Comparison of ENCODE assay signal across 8 mouse cellular contexts in genomic region chr9:122293865-122294241, GRCm38 (mm10). TPM values are rescaled to one million over a fixed set of nuclear protein-coding genes. Genes with fewer than 3 reads are reported as not detected.
A peak's percentile ranks its signal among the peaks of the same experiment; 100 is the strongest.
DNase-seq lines count a peak whose midpoint lies in the region; ATAC-seq and TF ChIP-seq lines count a peak whose summit lies in the region.

No protein-coding gene starts in this region.

- TF ChIP-seq EP300 in MEL (IDR thresholded peaks at IDR 0.05; ENCODE audit: low read depth in 1 of 2, low read length in 2 of 2), result no peak

- H3K79me2 ChIP-seq in MEL (ENCODE audit: control insufficient read depth, insufficient read depth, low read length, poor library complexity), result no peaks in the 10 kb centered on the region; the same call in 1 of the 2 replicates

- no peak for DNase-seq in kidney, adult 2 months
- no peak for DNase-seq in kidney, postnatal 14 days
- DNase-seq in MEL (ENCODE audit: low read depth, low spot score), result no peak
- no peak for DNase-seq in frontal cortex, postnatal 10 days (ENCODE audit: low spot score in 2 of 2)
- DNase-seq in cerebellum, adult 18-20 months, result no peak

- no peak overlapping the region for H3K27ac ChIP-seq in kidney, adult 2 months (ENCODE audit: insufficient read depth, low read depth, low read length)
- no peak overlapping the region for H3K27ac ChIP-seq in MEL (ENCODE audit: control insufficient read depth, low read depth, low read length)
- peak overlapping the region; percentile 79 for H3K27ac ChIP-seq in forebrain, embryonic 15.5 days (replicated peaks)
- peak overlapping the region; percentile 71 for H3K27ac ChIP-seq in liver, embryonic 15.5 days (replicated peaks)
- peak overlapping the region; percentile 6; the same call in 1 of the 2 replicates for H3K27ac ChIP-seq in olfactory bulb, adult 2 months (ENCODE audit: insufficient read depth, low read depth, low read length)

- peak overlapping the region; percentile 82 for H3K4me3 ChIP-seq in kidney, adult 2 months (ENCODE audit: insufficient read depth, low read depth, low read length)
- H3K4me3 ChIP-seq in MEL (ENCODE audit: control insufficient read depth in 1 of 2, insufficient read depth in 1 of 2, low read depth in 2 of 2, low read length in 2 of 2), result peak overlapping the region; percentile 52 to 78
- H3K4me3 ChIP-seq in forebrain, embryonic 15.5 days, result peak overlapping the region; percentile 79
- peak overlapping the region; percentile 65 for H3K4me3 ChIP-seq in liver, embryonic 15.5 days (replicated peaks)
- H3K4me3 ChIP-seq in olfactory bulb, adult 2 months (ENCODE audit: insufficient read depth, low read depth, low read length), result peak overlapping the region; percentile 57

- H3K36me3 ChIP-seq in kidney, adult 2 months (ENCODE audit: control insufficient read depth, insufficient read depth, low read length), result no peaks in the 10 kb centered on the region
- peaks cover 0 to 2% of the 10 kb centered on the region in 2 experiments; a peak in 1 of 4 replicates for H3K36me3 ChIP-seq in MEL (ENCODE audit: control insufficient read depth in 1 of 2, insufficient read depth in 2 of 2, low read length in 2 of 2)
- no peaks in the 10 kb centered on the region for H3K36me3 ChIP-seq in forebrain, embryonic 15.5 days
- H3K36me3 ChIP-seq in liver, embryonic 15.5 days (replicated peaks), result no peaks in the 10 kb centered on the region

- TF ChIP-seq POLR2A in kidney, adult 2 months (IDR thresholded peaks at IDR 0.05; ENCODE audit: low read depth, low read length), result no peak
- TF ChIP-seq POLR2A in MEL (IDR thresholded peaks at IDR 0.05; ENCODE audit: control insufficient read depth in 1 of 2, insufficient read depth in 1 of 2, low read depth in 1 of 2, low read length in 2 of 2, poor library complexity in 1 of 2), result no peak
- no peak for TF ChIP-seq POLR2A in olfactory bulb, adult 2 months (IDR thresholded peaks at IDR 0.05; ENCODE audit: insufficient read depth, low read depth, low read length)

- H3K9ac ChIP-seq in MEL (ENCODE audit: control insufficient read depth, low read depth, low read length, poor library complexity, severe bottlenecking), result peak overlapping the region; percentile 52
- H3K9ac ChIP-seq in forebrain, embryonic 15.5 days (replicated peaks), result peak overlapping the region; percentile 74
- H3K9ac ChIP-seq in liver, embryonic 15.5 days, result peak overlapping the region; percentile 55

- ATAC-seq in forebrain, embryonic 15.5 days (replicated peaks), result peak; percentile 79
- peak; percentile 47 for ATAC-seq in liver, embryonic 15.5 days (ENCODE audit: insufficient read depth)

- H3K9me3 ChIP-seq in MEL (replicated peaks; ENCODE audit: insufficient read depth, low read length), result no peaks in the 10 kb centered on the region
- no peaks in the 10 kb centered on the region for H3K9me3 ChIP-seq in forebrain, embryonic 15.5 days
- H3K9me3 ChIP-seq in liver, embryonic 15.5 days (replicated peaks), result no peaks in the 10 kb centered on the region

- TF ChIP-seq RAD21 in MEL (IDR thresholded peaks at IDR 0.05; ENCODE audit: low read depth, low read length), result no peak

- no peak for TF ChIP-seq CTCF in kidney, adult 2 months (conservative IDR thresholded peaks at IDR 0.05; ENCODE audit: insufficient read depth, insufficient read length, low read depth, low read length)
- no peak for TF ChIP-seq CTCF in MEL (IDR thresholded peaks at IDR 0.05 in 2 of 3, conservative IDR thresholded peaks at IDR 0.05 in 1 of 3; ENCODE audit: control insufficient read depth in 1 of 3, insufficient read depth in 1 of 3, low read depth in 2 of 3, low read length in 3 of 3, poor library complexity in 1 of 3, severe bottlenecking in 1 of 3)
- TF ChIP-seq CTCF in olfactory bulb, adult 2 months (IDR thresholded peaks at IDR 0.05; ENCODE audit: insufficient read depth, low read depth, low read length), result no peak

- WGBS in kidney, adult 2 months, result under 1% methylated on average over 23 of the region's 23 CpGs
- under 1% methylated on average over 23 of the region's 23 CpGs for WGBS in forebrain, embryonic 15.5 days
- 1% methylated on average over 23 of the region's 23 CpGs for WGBS in liver, embryonic 15.5 days (ENCODE audit: insufficient replicate concordance)
- WGBS in olfactory bulb, adult 2 months, result under 1% methylated on average over 23 of the region's 23 CpGs

- no peaks in the 10 kb centered on the region for H3K27me3 ChIP-seq in kidney, adult 2 months (replicated peaks; ENCODE audit: control insufficient read depth, insufficient read depth, low read length)
- peaks cover 4 to 7% of the 10 kb centered on the region in 2 experiments for H3K27me3 ChIP-seq in MEL (ENCODE audit: control insufficient read depth in 1 of 2, insufficient read depth in 2 of 2, low read length in 2 of 2)
- no peaks in the 10 kb centered on the region for H3K27me3 ChIP-seq in forebrain, embryonic 15.5 days
- H3K27me3 ChIP-seq in liver, embryonic 15.5 days, result peaks cover 27% of the 10 kb centered on the region

- peaks cover 4% of the 10 kb centered on the region; the same call in 1 of the 2 replicates for H3K4me1 ChIP-seq in kidney, adult 2 months (ENCODE audit: control insufficient read depth, insufficient read depth, low read length)
- H3K4me1 ChIP-seq in MEL (ENCODE audit: control insufficient read depth in 1 of 2, insufficient read depth in 2 of 2, low read length in 2 of 2), result peaks cover 0 to 2% of the 10 kb centered on the region in 2 experiments; a peak in 1 of 4 replicates
- peaks cover 14% of the 10 kb centered on the region for H3K4me1 ChIP-seq in forebrain, embryonic 15.5 days
- H3K4me1 ChIP-seq in liver, embryonic 15.5 days (replicated peaks), result peaks cover 19% of the 10 kb centered on the region
- peaks cover 7% of the 10 kb centered on the region for H3K4me1 ChIP-seq in olfactory bulb, adult 2 months (ENCODE audit: control insufficient read depth, insufficient read depth, low read length)

- peak overlapping the region; percentile 67 for H3K4me2 ChIP-seq in forebrain, embryonic 15.5 days (replicated peaks)
- H3K4me2 ChIP-seq in liver, embryonic 15.5 days, result peak overlapping the region; percentile 72

TF ChIP-seq in MEL, 35 proteins besides CTCF, POLR2A, EP300 and RAD21:
- no peak for TF ChIP-seq POLR2AphosphoS5 (IDR thresholded peaks at IDR 0.05; ENCODE audit: borderline replicate concordance, low read depth, low read length)
- TF ChIP-seq ZC3H11A (IDR thresholded peaks at IDR 0.05; ENCODE audit: low read depth, low read length), result no peak
- no peak for TF ChIP-seq POLR2AphosphoS2 (IDR thresholded peaks at IDR 0.05; ENCODE audit: low read length)
- TF ChIP-seq ZKSCAN1 (IDR thresholded peaks at IDR 0.05; ENCODE audit: low read depth, low read length), result no peak
- no peak for TF ChIP-seq CHD1 (IDR thresholded peaks at IDR 0.05; ENCODE audit: low read depth, low read length)
- TF ChIP-seq TBP (IDR thresholded peaks at IDR 0.05; ENCODE audit: low read depth, low read length), result no peak
- no peak for TF ChIP-seq KAT2A (conservative IDR thresholded peaks at IDR 0.05; ENCODE audit: low read depth, low read length)
- TF ChIP-seq MEF2A (IDR thresholded peaks at IDR 0.05; ENCODE audit: extremely low read depth, insufficient replicate concordance, low read depth, low read length, poor library complexity, severe bottlenecking), result no peak

RNA-seq across cellular contexts. Expression of gene Ano10, which starts 0.4 kb away (rescaled TPM):
- 50.6 and 54.4 TPM in 2 replicates for polyA plus RNA-seq in kidney, adult 2 months (2012; rRNA removed)
- total RNA-seq in MEL (2012; rRNA removed), result 0.29 and 0.54 TPM in 2 replicates
- 1 to 10 TPM in 1 of 2 experiments, not detected in 1; 3.1 TPM for polyA plus RNA-seq in MEL (2012; ENCODE audit: insufficient read depth in 1 of 2, insufficient read length in 2 of 2, low read depth in 1 of 2, low replicate concordance in 2 of 2, missing spikeins in 1 of 2)
- polyA plus RNA-seq in forebrain, embryonic 15.5 days (2015; fragmentation: Nextera tagmentation; extraction: Ambion mirVana), result 34.4 and 35.2 TPM in 2 replicates
- 13.7 and 16.5 TPM in 2 replicates for polyA plus RNA-seq in liver, embryonic 15.5 days (2015; fragmentation: Nextera tagmentation; extraction: Ambion mirVana)
- not detected in 2 replicates for polyA plus RNA-seq in olfactory bulb, adult 2 months (2012; ENCODE audit: insufficient read depth, insufficient read length, low replicate concordance, missing spikeins)

RNA-seq across cellular contexts. Expression of gene Abhd5, which starts 57.6 kb away (rescaled TPM):
- polyA plus RNA-seq in kidney, adult 2 months (2012; rRNA removed), result 36.3 and 39.1 TPM in 2 replicates
- total RNA-seq in MEL (2012; rRNA removed), result 14.2 and 14.3 TPM in 2 replicates
- polyA plus RNA-seq in MEL (2012; ENCODE audit: insufficient read depth in 1 of 2, insufficient read length in 2 of 2, low read depth in 1 of 2, low replicate concordance in 2 of 2, missing spikeins in 1 of 2), result 10 to 100 TPM in 1 of 2 experiments, not detected in 1; 20.2 TPM
- polyA plus RNA-seq in forebrain, embryonic 15.5 days (2015; fragmentation: Nextera tagmentation; extraction: Ambion mirVana), result 20.5 and 24.5 TPM in 2 replicates
- 24.6 and 27.0 TPM in 2 replicates for polyA plus RNA-seq in liver, embryonic 15.5 days (2015; fragmentation: Nextera tagmentation; extraction: Ambion mirVana)
- polyA plus RNA-seq in olfactory bulb, adult 2 months (2012; ENCODE audit: insufficient read depth, insufficient read length, low replicate concordance, missing spikeins), result not detected in 2 replicates

Comparison
In these comparisons a context has a peak if more than half of its experiments do, and no peak if none do; other contexts are left out.
1. H3K27ac ChIP-seq: peak in forebrain, embryonic 15.5 days (single experiment), liver, embryonic 15.5 days (single experiment) and olfactory bulb, adult 2 months (single experiment); none in kidney, adult 2 months (single experiment) and MEL (single experiment).
2. RNA of gene Abhd5, which starts 57.6 kb away (polyA plus RNA-seq): 20.2 TPM in MEL, 36.3 to 39.1 TPM in kidney, adult 2 months, 24.6 to 27.0 TPM in liver, embryonic 15.5 days and 20.5 to 24.5 TPM in forebrain, embryonic 15.5 days; not detected in olfactory bulb, adult 2 months; every median in the first group is over 10 times any median in the second.
3. Peak in every context shown above with its lines, with median percentiles within 50 percentile points of each other: H3K4me3 ChIP-seq and H3K9ac ChIP-seq.